Mouse (Mus musculus): ENCODE data around the gene Rab6b.

- no peak for TF ChIP-seq CTCF (IDR thresholded peaks at IDR 0.05; ENCODE audit: borderline replicate concordance, extremely low read depth, insufficient read depth, insufficient read length)
- no peak for TF ChIP-seq POLR2A (IDR thresholded peaks at IDR 0.05; ENCODE audit: borderline replicate concordance, extremely low read depth, insufficient read depth, insufficient read length, poor library complexity, severe bottlenecking)
These were observed 33.8 kb downstream of the Rab6b start for GRCm38 (mm10) chr9:103145351-103145750.

Data from brain, embryonic 14.5 days (tissue).